Mouse (Mus musculus): ENCODE results near the gene Cd300ld4.

DNA sequence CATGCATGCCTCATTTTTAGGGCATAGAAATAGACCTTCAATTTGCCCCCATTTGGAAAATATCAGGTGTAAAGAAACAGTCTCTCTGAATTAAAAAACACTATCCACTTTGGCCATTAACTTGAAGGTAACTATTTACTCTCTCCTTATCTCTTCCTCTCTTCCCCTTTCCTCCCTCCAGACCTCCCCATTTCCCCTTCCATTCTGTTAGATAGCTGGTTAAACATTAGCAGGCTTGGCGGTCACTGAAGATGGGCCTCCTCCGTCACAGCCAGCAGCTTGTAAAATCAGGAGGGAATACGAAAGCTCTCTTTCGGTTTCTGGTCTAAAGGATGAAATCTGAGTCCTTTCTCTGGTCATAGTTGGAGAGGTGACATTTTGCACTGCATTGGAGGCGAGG lies 49.0 kb upstream of the Cd300ld4 start:
- no peak for TF ChIP-seq CTCF (IDR thresholded peaks at IDR 0.05; ENCODE audit: low read depth)
- no peak for TF ChIP-seq EP300 (IDR thresholded peaks at IDR 0.05; ENCODE audit: low read depth)
